Mouse (Mus musculus) stomach, embryonic 14.5 days (tissue): Measurements from ENCODE around the gene Mrpl19. TPM values are rescaled to one million over a fixed set of nuclear protein-coding genes. Genes with fewer than 3 reads are reported as not detected.

Source experiments
- ATAC-seq: fragments of 200-750 bp; cut with Nextera tagmentation; 2 replicates; pipeline ENCODE4 v1.8.0; 2017; ENCODE audit warnings: low read depth, moderate TSS enrichment; ENCODE audit not compliant: insufficient number of reproducible peaks, insufficient read depth, low FRiP score
- H3K27ac ChIP-seq: fragments of 300-500 bp; sonication (generic); 2 replicates; pipeline ENCODE4 v1.5.1; 2014; ENCODE audit warnings: mild to moderate bottlenecking, low read length, moderate library complexity, mixed read lengths
- H3K27me3 ChIP-seq: fragments of 300-500 bp; sonication (generic); 2 replicates; pipeline ENCODE4 v1.6.1; 2014; ENCODE audit warnings: low read length, control low read depth, mixed read lengths; ENCODE audit not compliant: control insufficient read depth, insufficient read depth
- H3K36me3 ChIP-seq: fragments of 300-500 bp; sonication (generic); 2 replicates; pipeline ENCODE4 v1.6.1; 2014; ENCODE audit warnings: mild to moderate bottlenecking, control low read depth, low read length, moderate library complexity, mixed read lengths; ENCODE audit not compliant: control insufficient read depth, insufficient read depth
- H3K4me1 ChIP-seq: fragments of 300-500 bp; sonication (generic); 2 replicates; pipeline ENCODE4 v1.6.1; 2014; ENCODE audit warnings: low read length, control low read depth, mixed read lengths; ENCODE audit not compliant: control insufficient read depth, insufficient read depth
- H3K4me2 ChIP-seq: fragments of 300-500 bp; sonication (generic); replicated peaks from 2 replicates; pipeline ENCODE4 v1.6.1; 2014; ENCODE audit warnings: low read depth, low read length, control low read depth
- H3K4me3 ChIP-seq: fragments of 300-500 bp; sonication (generic); 2 replicates; pipeline ENCODE4 v1.5.1; 2014; ENCODE audit warnings: low read depth, low read length, control low read depth
- H3K9ac ChIP-seq: fragments of 300-500 bp; sonication (generic); replicated peaks from 2 replicates; pipeline ENCODE4 v1.6.1; 2014; ENCODE audit warnings: low read depth, mild to moderate bottlenecking, control low read depth, low read length, moderate library complexity, mixed read lengths
- H3K9me3 ChIP-seq: fragments of 300-500 bp; sonication (generic); 2 replicates; pipeline ENCODE4 v1.6.1; 2016; ENCODE audit warnings: low read depth, low read length, control low read depth; ENCODE audit not compliant: control insufficient read depth
- WGBS: fragments of 180-500 bp; shearing (Covaris S2); extraction: QIAGEN DNeasy Blood & Tissue Kit; methylation state at CpG from one replicate; pipeline ENCODE4 v1.1.7; 2014; 5-methylcytosine and 5-hydroxymethylcytosine counted together
- polyA plus RNA-seq: library from polyadenylated mRNA; unstranded; fragments of >200 nt; fragmentation: Nextera tagmentation; extraction: Ambion mirVana; gene quantifications from 2 replicates; pipeline ENCODE4 v1.2.1, GENCODE M21; 2014

Gene Mrpl19
- polyA plus RNA-seq, result 48.6 and 53.1 TPM in 2 replicates

- WGBS, result under 1% methylated on average over 44 of the region's 44 CpGs
- H3K27ac ChIP-seq, result no peak within 1 kb of the TSS
These were observed at the start of gene Mrpl19 for GRCm38 (mm10) chr6:81965296-81966067. Gene Mrpl19 (minus strand): TSS chr6:81965958.

DNA sequence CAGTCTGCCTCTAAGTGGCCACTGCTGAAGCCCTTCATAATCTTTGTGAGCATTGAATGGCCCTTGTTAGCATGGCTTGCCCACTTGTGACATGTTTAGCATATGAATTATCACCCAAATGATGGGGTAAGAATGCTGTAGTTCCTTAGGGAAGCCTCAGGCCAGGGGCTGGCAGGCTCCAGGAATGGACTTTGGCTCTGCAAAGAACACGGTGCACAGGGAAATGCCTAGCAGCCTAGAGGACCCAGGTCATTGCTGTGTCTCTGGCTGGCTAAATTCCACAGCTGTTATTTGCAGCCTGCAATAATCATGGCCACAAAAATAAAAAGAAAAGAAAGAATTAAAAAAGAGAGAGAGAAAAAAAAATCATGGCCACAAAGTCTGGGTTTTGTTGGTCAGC, 46.6 kb upstream of the Mrpl19 start:
- no peak for ATAC-seq
- Histone ChIP-seq H3K9ac (no peak overlapping the region), H3K9me3 (no peaks in the 10 kb centered on the region), H3K27me3 (no peaks in the 10 kb centered on the region), H3K36me3 (no peaks in the 10 kb centered on the region), H3K4me3 (no peak overlapping the region), H3K4me2 (no peak overlapping the region), H3K4me1 (no peaks in the 10 kb centered on the region), H3K27ac (no peak overlapping the region)
- 72% methylated on average over 1 of the region's 1 CpGs for WGBS

More at GRCm38 (mm10) chr6:81965296-81966067, at the start of gene Mrpl19:
- H3K4me3 ChIP-seq, result peak within 1 kb of the TSS; percentile 85
- no peaks in the 10 kb centered on the region for H3K27me3 ChIP-seq
- peak; percentile 97 for ATAC-seq
- peak within 1 kb of the TSS; percentile 53 for H3K9ac ChIP-seq
- peak within 1 kb of the TSS; percentile 72 for H3K4me2 ChIP-seq
- H3K36me3 ChIP-seq, result peaks cover 26% of the 10 kb centered on the region
- no peaks in the 10 kb centered on the region for H3K9me3 ChIP-seq
- H3K4me1 ChIP-seq, result peaks cover 6% of the 10 kb centered on the region; the same call in 1 of the 2 replicates

DNA sequence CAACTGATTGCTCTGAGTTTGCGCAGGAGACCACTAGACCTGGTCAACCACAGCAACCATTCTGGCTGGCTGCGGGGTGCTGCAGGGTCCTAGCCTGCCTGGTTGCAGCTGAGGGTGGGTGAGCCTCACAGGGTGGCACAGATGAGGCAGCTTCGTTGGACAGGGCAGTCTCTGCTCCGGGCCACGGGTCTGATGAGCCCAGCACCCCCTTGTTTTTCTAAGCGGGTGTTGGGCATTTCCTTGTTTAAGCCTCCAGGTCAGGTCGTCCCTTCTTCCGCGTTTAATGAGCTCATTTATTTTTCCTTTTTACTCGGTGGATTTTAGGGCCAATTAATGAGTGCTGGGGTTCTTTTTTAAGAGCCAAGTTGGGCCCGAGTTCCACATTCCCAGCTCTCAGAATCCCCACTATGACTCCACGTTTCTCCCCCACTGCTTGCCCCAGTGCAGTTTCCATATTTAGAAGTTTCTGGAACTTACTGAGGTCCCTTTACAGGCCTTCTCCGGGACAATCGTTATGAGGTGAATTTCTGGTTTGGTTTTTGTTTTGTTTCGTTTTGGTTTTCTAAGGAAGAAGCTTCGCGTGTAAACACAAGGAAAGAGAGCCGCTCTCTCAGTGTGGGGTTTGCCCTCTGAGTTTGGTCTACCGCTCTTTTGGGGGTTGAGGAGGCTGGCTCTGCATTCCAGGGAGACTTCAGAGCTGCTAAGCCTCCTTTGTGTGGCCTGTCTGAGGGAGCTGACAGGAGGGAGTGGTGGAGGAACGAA, 24.5 kb upstream of the Mrpl19 start:
- no peak overlapping the region for H3K4me3 ChIP-seq
- WGBS, result 49% methylated on average over 20 of the region's 20 CpGs
- no peaks in the 10 kb centered on the region for H3K36me3 ChIP-seq
- no peaks in the 10 kb centered on the region for H3K9me3 ChIP-seq
- ATAC-seq, result no peak
- H3K9ac ChIP-seq, result no peak overlapping the region
- H3K4me2 ChIP-seq, result no peak overlapping the region
- H3K27ac ChIP-seq, result no peak overlapping the region
- H3K4me1 ChIP-seq, result peaks cover 4% of the 10 kb centered on the region; the same call in 1 of the 2 replicates
- H3K27me3 ChIP-seq, result no peaks in the 10 kb centered on the region

DNA sequence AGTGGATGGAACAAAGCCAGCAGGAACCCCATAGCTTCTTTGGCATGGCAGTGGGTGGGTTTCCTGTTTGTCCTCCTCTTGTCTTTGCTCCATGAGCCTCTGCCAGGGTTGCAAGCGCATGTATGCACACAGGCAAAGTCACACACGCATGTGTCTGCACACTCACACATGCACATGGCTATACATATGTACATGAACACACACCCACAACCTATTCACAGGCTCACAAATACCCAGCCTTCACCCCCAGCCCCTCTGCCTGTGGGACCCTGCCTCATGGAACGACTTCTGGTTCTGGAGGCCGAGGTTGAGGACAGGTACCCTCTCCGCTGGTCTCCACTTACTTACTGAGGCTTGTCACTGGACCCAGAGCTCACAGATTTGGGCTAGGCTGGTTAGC, 22.6 kb upstream of the Mrpl19 start:
- H3K27ac ChIP-seq, result no peak overlapping the region
- no peak for ATAC-seq
- WGBS, result 92% methylated on average over 5 of the region's 5 CpGs

GRCm38 (mm10) chr6:81987580-81987979, 21.8 kb upstream of the Mrpl19 start:
- Histone ChIP-seq H3K27me3 (no peaks in the 10 kb centered on the region), H3K27ac (no peak overlapping the region), H3K4me1 (peaks cover 4% of the 10 kb centered on the region; the same call in 1 of the 2 replicates), H3K9me3 (no peaks in the 10 kb centered on the region), H3K9ac (no peak overlapping the region), H3K36me3 (no peaks in the 10 kb centered on the region), H3K4me2 (no peak overlapping the region), H3K4me3 (no peak overlapping the region)
- ATAC-seq, result no peak
- 72% methylated on average over 3 of the region's 3 CpGs for WGBS

More for the DNA sequence above, 22.6 kb upstream of the Mrpl19 start:
- Histone ChIP-seq H3K4me1 (peaks cover 4% of the 10 kb centered on the region; the same call in 1 of the 2 replicates), H3K9me3 (no peaks in the 10 kb centered on the region), H3K27me3 (no peaks in the 10 kb centered on the region), H3K9ac (no peak overlapping the region), H3K4me3 (no peak overlapping the region), H3K4me2 (no peak overlapping the region), H3K36me3 (no peaks in the 10 kb centered on the region)

DNA sequence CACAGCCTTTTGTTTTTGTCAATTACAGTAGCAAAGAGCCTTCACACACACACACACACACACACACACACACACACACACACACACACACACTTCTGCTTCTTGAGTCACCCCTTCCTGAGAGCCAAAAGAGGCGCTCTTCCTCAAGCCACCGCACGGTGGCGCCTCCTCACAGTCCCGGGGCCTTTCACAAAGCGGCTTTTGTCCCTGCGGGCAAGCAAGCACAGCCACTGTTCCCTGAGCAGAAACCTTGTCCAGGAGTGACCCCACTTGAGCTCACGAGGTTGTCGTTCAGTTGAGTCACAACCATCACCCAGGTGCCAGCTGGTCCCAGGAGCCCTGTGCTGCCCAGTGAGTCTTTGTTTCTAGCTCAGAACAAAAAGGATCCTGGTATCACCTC, 21.3 kb upstream of the Mrpl19 start:
- H3K4me1 ChIP-seq, result peaks cover 4% of the 10 kb centered on the region; the same call in 1 of the 2 replicates
- ATAC-seq, result peak; percentile 78; the same call in 1 of the 2 replicates
- no peaks in the 10 kb centered on the region for H3K9me3 ChIP-seq
- no peak overlapping the region for H3K4me2 ChIP-seq
- no peaks in the 10 kb centered on the region for H3K27me3 ChIP-seq
- WGBS, result 3% methylated on average over 9 of the region's 9 CpGs
- no peak overlapping the region for H3K4me3 ChIP-seq
- no peak overlapping the region for H3K27ac ChIP-seq
- H3K9ac ChIP-seq, result no peak overlapping the region
- no peaks in the 10 kb centered on the region for H3K36me3 ChIP-seq

GRCm38 (mm10) chr6:81986599-81986998, 20.8 kb upstream of the Mrpl19 start:
- Histone ChIP-seq H3K27ac (no peak overlapping the region), H3K9ac (no peak overlapping the region), H3K4me1 (peaks cover 4% of the 10 kb centered on the region; the same call in 1 of the 2 replicates), H3K4me3 (no peak overlapping the region), H3K4me2 (no peak overlapping the region), H3K27me3 (no peaks in the 10 kb centered on the region), H3K9me3 (no peaks in the 10 kb centered on the region), H3K36me3 (no peaks in the 10 kb centered on the region)
- WGBS, result 43% methylated on average over 5 of the region's 5 CpGs
- no peak for ATAC-seq

GRCm38 (mm10) chr6:81986171-81986570, 20.4 kb upstream of the Mrpl19 start:
- no peak overlapping the region for H3K9ac ChIP-seq
- peaks cover 4% of the 10 kb centered on the region; the same call in 1 of the 2 replicates for H3K4me1 ChIP-seq
- no peaks in the 10 kb centered on the region for H3K9me3 ChIP-seq
- H3K36me3 ChIP-seq, result no peaks in the 10 kb centered on the region
- H3K4me3 ChIP-seq, result no peak overlapping the region
- H3K4me2 ChIP-seq, result no peak overlapping the region
- WGBS, result 93% methylated on average over 8 of the region's 8 CpGs
- H3K27ac ChIP-seq, result no peak overlapping the region
- H3K27me3 ChIP-seq, result no peaks in the 10 kb centered on the region
- ATAC-seq, result no peak
